Mouse (Mus musculus): ENCODE measurements around the gene 4930519G04Rik. TPM values are rescaled to one million over a fixed set of nuclear protein-coding genes. Genes with fewer than 3 reads are reported as not detected.
"Not testable (repeated sequence)": the region's sequence is repeated elsewhere in the genome, so short reads cannot be mapped to it uniquely, and the experiment has no call there.

4930519G04Rik gene
- polyA plus RNA-seq, 1 experiment from 2014 or later = not detected

- H3K36me3 ChIP-seq (replicated peaks; ENCODE audit: control insufficient read depth, insufficient read depth) = no peaks in the 10 kb centered on the region
- H3K27me3 ChIP-seq (ENCODE audit: control insufficient read depth, insufficient read depth, low read length) = no peaks in the 10 kb centered on the region
- H3K27ac ChIP-seq = no peak overlapping the region
- H3K4me1 ChIP-seq (replicated peaks; ENCODE audit: control insufficient read depth, insufficient read depth, low read length) = no peaks in the 10 kb centered on the region
- H3K9me3 ChIP-seq (ENCODE audit: control insufficient read depth, low read length) = no peaks in the 10 kb centered on the region
- H3K9ac ChIP-seq = no peak overlapping the region
- no peak overlapping the region for H3K4me3 ChIP-seq (replicated peaks; ENCODE audit: low read length)
- no peak for ATAC-seq (ENCODE audit: low FRiP score)
- H3K4me2 ChIP-seq (replicated peaks) = no peak overlapping the region
- no peak for DNase-seq (ENCODE audit: low spot score)
- WGBS = 88% methylated on average over 8 of the region's 8 CpGs
Measured at GRCm38 (mm10) chr5:114914855-114915254, 61.4 kb downstream of the 4930519G04Rik start.

GRCm38 (mm10) chr5:114915854-114916253 lies 62.4 kb downstream of the 4930519G04Rik start:
- no peaks in the 10 kb centered on the region for H3K4me1 ChIP-seq (replicated peaks; ENCODE audit: control insufficient read depth, insufficient read depth, low read length)
- H3K36me3 ChIP-seq (replicated peaks; ENCODE audit: control insufficient read depth, insufficient read depth) = no peaks in the 10 kb centered on the region
- no peak for DNase-seq (ENCODE audit: low spot score)
- H3K4me2 ChIP-seq (replicated peaks) = no peak overlapping the region
- no peak for ATAC-seq (ENCODE audit: low FRiP score)
- no peak overlapping the region for H3K4me3 ChIP-seq (replicated peaks; ENCODE audit: low read length)
- no peak overlapping the region for H3K9ac ChIP-seq
- no peaks in the 10 kb centered on the region for H3K9me3 ChIP-seq (ENCODE audit: control insufficient read depth, low read length)
- H3K27ac ChIP-seq = no peak overlapping the region
- no peaks in the 10 kb centered on the region for H3K27me3 ChIP-seq (ENCODE audit: control insufficient read depth, insufficient read depth, low read length)
- 79% methylated on average over 5 of the region's 5 CpGs for WGBS

- DNase-seq (ENCODE audit: low spot score) (no peak), ATAC-seq (ENCODE audit: low FRiP score) (no peak)
- Histone ChIP-seq H3K27me3 (ENCODE audit: control insufficient read depth, insufficient read depth, low read length) (no peaks in the 10 kb centered on the region), H3K9ac (no peak overlapping the region), H3K4me3 (replicated peaks; ENCODE audit: low read length) (no peak overlapping the region), H3K27ac (no peak overlapping the region), H3K4me2 (replicated peaks) (no peak overlapping the region), H3K4me1 (replicated peaks; ENCODE audit: control insufficient read depth, insufficient read depth, low read length) (no peaks in the 10 kb centered on the region), H3K36me3 (replicated peaks; ENCODE audit: control insufficient read depth, insufficient read depth) (no peaks in the 10 kb centered on the region), H3K9me3 (ENCODE audit: control insufficient read depth, low read length) (no peaks in the 10 kb centered on the region)
- 88% methylated on average over 4 of the region's 4 CpGs for WGBS
Measured at GRCm38 (mm10) chr5:114916777-114917176, 63.3 kb downstream of the 4930519G04Rik start.

GRCm38 (mm10) chr5:114917357-114917756 lies 63.9 kb downstream of the 4930519G04Rik start:
- DNase-seq (ENCODE audit: low spot score); H3K4me2 ChIP-seq (replicated peaks); H3K4me3 ChIP-seq (replicated peaks; ENCODE audit: low read length); H3K9ac ChIP-seq; H3K9me3 ChIP-seq (ENCODE audit: control insufficient read depth, low read length); H3K4me1 ChIP-seq (replicated peaks; ENCODE audit: control insufficient read depth, insufficient read depth, low read length); ATAC-seq (ENCODE audit: low FRiP score); H3K36me3 ChIP-seq (replicated peaks; ENCODE audit: control insufficient read depth, insufficient read depth); H3K27ac ChIP-seq; H3K27me3 ChIP-seq (ENCODE audit: control insufficient read depth, insufficient read depth, low read length): not testable (repeated sequence)
- 92% methylated on average over 5 of the region's 5 CpGs for WGBS

GRCm38 (mm10) chr5:114921551-114922365 lies 68.3 kb downstream of the 4930519G04Rik start:
- Histone ChIP-seq H3K9ac (no peak overlapping the region), H3K27ac (no peak overlapping the region)
- ATAC-seq (ENCODE audit: low FRiP score) = no peak

GRCm38 (mm10) chr5:114922366-114922731 lies 68.9 kb downstream of the 4930519G04Rik start:
- Histone ChIP-seq H3K36me3 (replicated peaks; ENCODE audit: control insufficient read depth, insufficient read depth) (no peaks in the 10 kb centered on the region), H3K9me3 (ENCODE audit: control insufficient read depth, low read length) (peaks cover 5% of the 10 kb centered on the region; the same call in 1 of the 2 replicates), H3K9ac (no peak overlapping the region), H3K27me3 (ENCODE audit: control insufficient read depth, insufficient read depth, low read length) (no peaks in the 10 kb centered on the region), H3K4me3 (replicated peaks; ENCODE audit: low read length) (no peak overlapping the region), H3K4me1 (replicated peaks; ENCODE audit: control insufficient read depth, insufficient read depth, low read length) (0 out of 2 replicates have a peak, but pooled peaks cover 5% of the 10 kb centered on the region), H3K27ac (no peak overlapping the region), H3K4me2 (replicated peaks) (no peak overlapping the region)
- no peak for ATAC-seq (ENCODE audit: low FRiP score)
- DNase-seq (ENCODE audit: low spot score) = no peak
- 66% methylated on average over 10 of the region's 10 CpGs for WGBS

More at GRCm38 (mm10) chr5:114921551-114922365, 68.3 kb downstream of the 4930519G04Rik start:
- no peaks in the 10 kb centered on the region for H3K27me3 ChIP-seq (ENCODE audit: control insufficient read depth, insufficient read depth, low read length)
- H3K4me1 ChIP-seq (replicated peaks; ENCODE audit: control insufficient read depth, insufficient read depth, low read length) = 0 out of 2 replicates have a peak, but pooled peaks cover 5% of the 10 kb centered on the region
- H3K9me3 ChIP-seq (ENCODE audit: control insufficient read depth, low read length) = peaks cover 5% of the 10 kb centered on the region; the same call in 1 of the 2 replicates
- no peaks in the 10 kb centered on the region for H3K36me3 ChIP-seq (replicated peaks; ENCODE audit: control insufficient read depth, insufficient read depth)
- H3K4me2 ChIP-seq (replicated peaks) = no peak overlapping the region
- H3K4me3 ChIP-seq (replicated peaks; ENCODE audit: low read length) = no peak overlapping the region
- no peak for DNase-seq (ENCODE audit: low spot score)
- 81% methylated on average over 19 of the region's 19 CpGs for WGBS

GRCm38 (mm10) chr5:114922998-114923473 lies 69.6 kb downstream of the 4930519G04Rik start, which contains the start of gene Oasl1:
TSS of gene Oasl1 (plus strand) at chr5:114923240.
- Histone ChIP-seq H3K4me1 (replicated peaks; ENCODE audit: control insufficient read depth, insufficient read depth, low read length) (0 out of 2 replicates have a peak, but pooled peaks cover 5% of the 10 kb centered on the region), H3K4me3 (replicated peaks; ENCODE audit: low read length) (no peak within 1 kb of the TSS), H3K27me3 (ENCODE audit: control insufficient read depth, insufficient read depth, low read length) (no peaks in the 10 kb centered on the region), H3K9ac (no peak within 1 kb of the TSS), H3K36me3 (replicated peaks; ENCODE audit: control insufficient read depth, insufficient read depth) (no peaks in the 10 kb centered on the region), H3K9me3 (ENCODE audit: control insufficient read depth, low read length) (peaks cover 5% of the 10 kb centered on the region; the same call in 1 of the 2 replicates), H3K4me2 (replicated peaks) (peak within 1 kb of the TSS; percentile 18; the same call in 1 of the 2 replicates), H3K27ac (no peak within 1 kb of the TSS)
- WGBS = 47% methylated on average over 15 of the region's 15 CpGs
- DNase-seq (ENCODE audit: low spot score) (peak; percentile 25), ATAC-seq (ENCODE audit: low FRiP score) (no peak)

- Histone ChIP-seq H3K4me1 (replicated peaks; ENCODE audit: control insufficient read depth, insufficient read depth, low read length) (0 out of 2 replicates have a peak, but pooled peaks cover 5% of the 10 kb centered on the region), H3K4me3 (replicated peaks; ENCODE audit: low read length) (no peak overlapping the region), H3K4me2 (replicated peaks) (no peak overlapping the region), H3K27ac (no peak overlapping the region), H3K9ac (no peak overlapping the region), H3K9me3 (ENCODE audit: control insufficient read depth, low read length) (peaks cover 5% of the 10 kb centered on the region; the same call in 1 of the 2 replicates), H3K36me3 (replicated peaks; ENCODE audit: control insufficient read depth, insufficient read depth) (no peaks in the 10 kb centered on the region), H3K27me3 (ENCODE audit: control insufficient read depth, insufficient read depth, low read length) (no peaks in the 10 kb centered on the region)
- DNase-seq (ENCODE audit: low spot score) (no peak), ATAC-seq (ENCODE audit: low FRiP score) (no peak)
- WGBS = 52% methylated on average over 1 of the region's 1 CpGs
Measured at GRCm38 (mm10) chr5:114926153-114926684, 72.8 kb downstream of the 4930519G04Rik start.

GRCm38 (mm10) chr5:114926753-114927152 lies 73.3 kb downstream of the 4930519G04Rik start:
- H3K9ac ChIP-seq = no peak overlapping the region
- no peak overlapping the region for H3K27ac ChIP-seq
- no peaks in the 10 kb centered on the region for H3K27me3 ChIP-seq (ENCODE audit: control insufficient read depth, insufficient read depth, low read length)
- no peak for ATAC-seq (ENCODE audit: low FRiP score)
- WGBS = 80% methylated on average over 9 of the region's 9 CpGs
- H3K9me3 ChIP-seq (ENCODE audit: control insufficient read depth, low read length) = peaks cover 5% of the 10 kb centered on the region; the same call in 1 of the 2 replicates
- no peaks in the 10 kb centered on the region for H3K36me3 ChIP-seq (replicated peaks; ENCODE audit: control insufficient read depth, insufficient read depth)
- no peak overlapping the region for H3K4me3 ChIP-seq (replicated peaks; ENCODE audit: low read length)
- 0 out of 2 replicates have a peak, but pooled peaks cover 5% of the 10 kb centered on the region for H3K4me1 ChIP-seq (replicated peaks; ENCODE audit: control insufficient read depth, insufficient read depth, low read length)
- no peak for DNase-seq (ENCODE audit: low spot score)
- H3K4me2 ChIP-seq (replicated peaks) = no peak overlapping the region

All from hindbrain, embryonic 14.5 days (tissue).